Mouse (Mus musculus) embryonic facial prominence, embryonic 15.5 days (tissue): ENCODE results near the gene B3gnt3. TPM values are rescaled to one million over a fixed set of nuclear protein-coding genes. Genes with fewer than 3 reads are reported as not detected.
A peak's percentile ranks its signal among the peaks of the same experiment; 100 is the strongest.
"Not testable (repeated sequence)": the region's sequence is repeated elsewhere in the genome, so short reads cannot be mapped to it uniquely, and the experiment has no call there.

Experiments
- ATAC-seq: fragments of 200-750 bp; cut with Nextera tagmentation; 2 replicates; pipeline ENCODE4 v1.8.0; 2017; ENCODE audit warnings: low read depth, moderate TSS enrichment; ENCODE audit not compliant: insufficient number of reproducible peaks, low FRiP score, low TSS enrichment
- H3K27ac ChIP-seq: fragments of 300-500 bp; sonication (generic); replicated peaks from 2 replicates; pipeline ENCODE4 v1.5.1; 2015; ENCODE audit warnings: mild to moderate bottlenecking, inconsistent platforms
- H3K27me3 ChIP-seq: fragments of 300-500 bp; sonication (generic); 2 replicates; pipeline ENCODE4 v1.6.1; 2015; ENCODE audit warnings: inconsistent platforms
- H3K36me3 ChIP-seq: fragments of 300-500 bp; sonication (generic); 2 replicates; pipeline ENCODE4 v1.6.1; 2015; ENCODE audit warnings: mild to moderate bottlenecking, inconsistent platforms
- H3K4me1 ChIP-seq: fragments of 300-500 bp; sonication (generic); 2 replicates; pipeline ENCODE4 v1.6.1; 2015; ENCODE audit warnings: inconsistent platforms
- H3K4me2 ChIP-seq: fragments of 300-500 bp; sonication (generic); replicated peaks from 2 replicates; pipeline ENCODE4 v1.6.1; 2015; ENCODE audit warnings: mild to moderate bottlenecking, inconsistent platforms
- H3K4me3 ChIP-seq: fragments of 300-500 bp; sonication (generic); replicated peaks from 2 replicates; pipeline ENCODE4 v1.5.1; 2015; ENCODE audit warnings: mild to moderate bottlenecking, inconsistent platforms
- H3K9ac ChIP-seq: fragments of 300-500 bp; sonication (generic); 2 replicates; pipeline ENCODE4 v1.6.1; 2015; ENCODE audit warnings: inconsistent platforms
- H3K9me3 ChIP-seq: fragments of 300-500 bp; sonication (generic); replicated peaks from 2 replicates; pipeline ENCODE4 v1.6.1; 2016; ENCODE audit warnings: inconsistent platforms
- WGBS: fragments of 180-500 bp; shearing (Covaris S2); methylation state at CpG from one replicate; pipeline ENCODE4 v1.1.7; 2015; 5-methylcytosine and 5-hydroxymethylcytosine counted together
- polyA plus RNA-seq: library from polyadenylated mRNA; unstranded; fragments of >200 nt; fragmentation: Nextera tagmentation; extraction: Ambion mirVana; gene quantifications from 2 replicates; pipeline ENCODE4 v1.2.1, GENCODE M21; 2015

B3gnt3 gene
- 1.1 and 1.4 TPM in 2 replicates for polyA plus RNA-seq

DNA sequence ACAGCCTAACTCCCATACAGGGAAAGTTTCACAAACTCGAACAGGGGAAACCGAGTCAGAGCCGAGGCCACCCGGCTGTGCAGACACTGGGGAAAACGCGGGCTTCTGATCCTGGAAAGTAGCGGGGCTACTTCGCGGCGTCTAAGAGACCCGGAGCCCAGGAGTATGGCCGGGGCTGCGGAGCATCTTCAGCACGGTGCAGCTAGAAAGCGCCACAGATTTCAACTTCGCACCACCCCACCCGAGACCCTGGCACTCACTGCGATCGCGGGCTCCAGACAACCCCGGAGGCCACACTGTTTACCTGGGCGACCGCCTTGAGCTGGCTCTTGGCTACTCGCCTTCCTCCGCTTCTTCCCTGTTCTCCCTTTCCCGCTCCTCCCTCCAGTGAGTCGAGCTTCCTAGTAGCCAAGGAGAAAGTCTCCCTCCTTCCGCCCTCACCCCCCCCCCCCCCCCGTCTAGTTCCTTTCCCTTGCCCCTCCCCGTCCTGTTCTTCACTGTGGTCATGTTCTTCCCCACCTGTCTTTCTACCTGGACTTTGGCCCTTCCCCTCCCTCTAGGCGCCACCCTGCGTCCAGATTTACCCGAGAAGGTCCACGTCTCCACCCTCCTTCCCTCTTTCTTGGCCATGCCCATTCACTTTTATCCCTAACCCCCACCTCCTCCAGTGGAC, at the start of gene B3gnt3:
Gene B3gnt3, minus strand, starts transcription at position 376 of the 673 bp plus-strand sequence.
- H3K9ac ChIP-seq = no peak within 1 kb of the TSS

DNA sequence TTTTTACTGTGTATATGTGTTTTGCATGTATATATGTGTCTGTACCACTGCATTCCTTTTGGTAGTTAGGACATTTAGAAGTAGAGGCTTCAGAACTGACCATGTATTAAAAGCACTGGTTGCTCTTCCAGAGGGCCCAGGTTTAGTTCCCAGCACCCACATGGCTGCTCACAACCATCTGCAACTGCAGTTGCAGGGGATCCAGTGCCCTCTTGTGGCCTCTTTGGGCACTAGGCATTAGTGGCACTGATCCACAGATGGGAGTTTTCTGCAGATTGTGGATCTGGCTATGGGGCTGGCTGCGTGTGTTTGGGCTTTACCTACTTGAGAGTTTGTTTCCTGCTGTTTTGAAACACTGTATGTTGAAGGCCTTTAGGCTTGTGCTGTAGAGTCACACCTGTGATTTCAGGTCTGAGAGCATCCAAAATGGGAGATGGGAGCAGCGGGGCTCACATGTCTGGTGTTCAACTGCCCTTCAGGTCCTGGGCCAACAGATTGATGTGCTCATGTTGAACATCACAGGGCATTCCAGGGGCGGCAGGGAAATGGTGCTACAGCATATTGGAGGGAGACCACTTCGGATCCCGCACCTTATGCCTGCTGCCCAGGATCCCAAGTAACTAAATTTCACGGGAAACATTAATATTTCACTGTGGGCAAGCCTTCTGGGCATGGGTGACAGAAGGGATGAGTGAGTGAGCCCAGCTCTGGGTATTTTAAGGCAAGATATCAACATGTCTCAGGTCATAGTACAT, 47.9 kb upstream of the B3gnt3 start:
- H3K9me3 ChIP-seq, H3K4me2 ChIP-seq, H3K27me3 ChIP-seq, H3K36me3 ChIP-seq, H3K27ac ChIP-seq, H3K4me3 ChIP-seq, H3K4me1 ChIP-seq, H3K9ac ChIP-seq, ATAC-seq: not testable (repeated sequence)
- 86% methylated on average over 6 of the region's 6 CpGs for WGBS

More for the DNA sequence above, at the start of gene B3gnt3:
- no peak for ATAC-seq
- Histone ChIP-seq H3K4me3 (peak within 1 kb of the TSS; percentile 27), H3K27ac (no peak within 1 kb of the TSS), H3K4me2 (peak within 1 kb of the TSS; percentile 40), H3K4me1 (peaks cover 8% of the 10 kb centered on the region), H3K36me3 (no peaks in the 10 kb centered on the region), H3K27me3 (peaks cover 73% of the 10 kb centered on the region), H3K9me3 (no peaks in the 10 kb centered on the region)
- 16% methylated on average over 33 of the region's 34 CpGs for WGBS

GRCm38 (mm10) chr8:71747082-71747481, 45.5 kb upstream of the B3gnt3 start:
- not testable (repeated sequence) for H3K4me1 ChIP-seq, H3K4me2 ChIP-seq, H3K27me3 ChIP-seq, H3K9ac ChIP-seq, ATAC-seq, H3K36me3 ChIP-seq, H3K9me3 ChIP-seq, H3K4me3 ChIP-seq, H3K27ac ChIP-seq

GRCm38 (mm10) chr8:71745322-71745721, 43.7 kb upstream of the B3gnt3 start:
- no peak overlapping the region for H3K27ac ChIP-seq
- H3K4me3 ChIP-seq = no peak overlapping the region
- no peak overlapping the region for H3K4me2 ChIP-seq
- H3K27me3 ChIP-seq = no peaks in the 10 kb centered on the region; the same call in 1 of the 2 replicates
- no peaks in the 10 kb centered on the region for H3K36me3 ChIP-seq
- peaks cover 7% of the 10 kb centered on the region; the same call in 1 of the 2 replicates for H3K4me1 ChIP-seq
- no peak overlapping the region for H3K9ac ChIP-seq
- no peaks in the 10 kb centered on the region for H3K9me3 ChIP-seq
- ATAC-seq = no peak
- 84% methylated on average over 1 of the region's 1 CpGs for WGBS

DNA sequence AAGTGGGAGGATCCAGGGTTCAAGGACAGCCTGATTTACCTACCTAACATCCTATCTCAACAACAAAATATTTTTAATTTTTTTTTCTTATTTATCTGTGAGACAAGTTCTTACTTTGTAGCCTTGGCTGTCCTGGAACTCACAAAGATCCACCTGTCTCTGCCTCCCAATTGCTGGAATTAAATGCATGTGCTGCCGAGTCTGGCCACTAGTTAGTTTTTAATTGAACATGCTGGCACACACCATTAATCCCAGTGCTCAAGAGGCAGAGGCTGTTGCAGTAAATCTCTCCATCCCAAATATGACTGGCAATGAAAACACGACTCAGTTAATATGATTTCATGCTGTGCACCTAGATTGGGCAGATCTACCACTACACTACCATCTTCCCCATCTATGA, 41.2 kb upstream of the B3gnt3 start:
- H3K9me3 ChIP-seq = no peaks in the 10 kb centered on the region
- H3K4me1 ChIP-seq = peaks cover 7% of the 10 kb centered on the region; the same call in 1 of the 2 replicates
- ATAC-seq = no peak
- no peak overlapping the region for H3K4me2 ChIP-seq
- H3K27me3 ChIP-seq = no peaks in the 10 kb centered on the region; the same call in 1 of the 2 replicates
- H3K36me3 ChIP-seq = no peaks in the 10 kb centered on the region
- WGBS = 52% methylated on average over 2 of the region's 2 CpGs
- no peak overlapping the region for H3K4me3 ChIP-seq
- no peak overlapping the region for H3K27ac ChIP-seq
- no peak overlapping the region for H3K9ac ChIP-seq

DNA sequence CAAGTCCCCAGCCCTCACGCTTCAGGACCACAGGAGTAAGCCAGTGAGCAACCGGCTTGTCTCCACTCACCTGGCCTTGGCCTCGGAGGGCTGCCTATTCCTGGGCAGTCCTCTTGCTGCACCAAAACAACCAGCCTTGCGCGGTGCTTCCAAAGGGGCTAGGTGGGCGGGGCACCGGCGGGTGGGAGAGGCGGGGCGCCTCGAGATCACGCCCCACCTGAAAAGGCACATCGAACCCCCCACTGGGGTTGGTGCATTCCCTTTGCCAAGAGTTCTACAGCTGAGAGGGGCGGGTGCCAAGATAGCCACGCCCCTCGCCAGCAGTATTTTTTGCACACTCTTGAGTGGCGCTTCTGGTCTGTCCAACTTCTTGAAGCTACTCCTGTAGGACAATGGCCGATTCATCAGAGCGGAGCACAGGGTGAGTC, 40.1 kb upstream of the B3gnt3 start:
- WGBS = 4% methylated on average over 19 of the region's 19 CpGs
- no peak for ATAC-seq
- Histone ChIP-seq H3K27ac (no peak overlapping the region), H3K36me3 (no peaks in the 10 kb centered on the region), H3K9me3 (no peaks in the 10 kb centered on the region), H3K4me3 (peak overlapping the region; percentile 16; the same call in 1 of the 2 replicates), H3K4me2 (peak overlapping the region; percentile 44), H3K9ac (no peak overlapping the region), H3K4me1 (peaks cover 7% of the 10 kb centered on the region; the same call in 1 of the 2 replicates), H3K27me3 (no peaks in the 10 kb centered on the region; the same call in 1 of the 2 replicates)

DNA sequence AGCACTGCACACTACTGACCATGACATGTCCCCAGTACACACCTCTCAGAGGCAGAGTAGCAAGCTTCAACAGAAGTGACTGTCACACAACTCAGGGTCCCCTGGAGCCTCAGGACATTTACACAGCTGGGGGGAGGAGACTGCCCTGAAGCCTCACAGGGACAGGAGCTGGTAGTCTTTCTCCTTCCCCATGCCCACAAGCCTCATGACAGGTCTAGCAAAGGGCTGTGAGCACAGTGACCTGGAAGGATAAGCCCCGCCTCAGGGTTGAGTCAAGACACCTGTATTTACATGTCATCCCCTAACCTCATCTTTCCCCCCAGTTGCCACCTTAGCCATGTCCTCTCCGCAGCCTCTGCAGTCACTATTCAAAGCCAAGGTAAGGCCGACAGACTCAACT, 39.6 kb upstream of the B3gnt3 start:
- Histone ChIP-seq H3K4me1 (peaks cover 7% of the 10 kb centered on the region; the same call in 1 of the 2 replicates), H3K4me2 (peak overlapping the region; percentile 44), H3K27ac (no peak overlapping the region), H3K9me3 (no peaks in the 10 kb centered on the region), H3K36me3 (no peaks in the 10 kb centered on the region), H3K27me3 (no peaks in the 10 kb centered on the region; the same call in 1 of the 2 replicates), H3K9ac (no peak overlapping the region), H3K4me3 (peak overlapping the region; percentile 16; the same call in 1 of the 2 replicates)
- no peak; the same call in 1 of the 2 replicates for ATAC-seq
- 29% methylated on average over 3 of the region's 3 CpGs for WGBS

DNA sequence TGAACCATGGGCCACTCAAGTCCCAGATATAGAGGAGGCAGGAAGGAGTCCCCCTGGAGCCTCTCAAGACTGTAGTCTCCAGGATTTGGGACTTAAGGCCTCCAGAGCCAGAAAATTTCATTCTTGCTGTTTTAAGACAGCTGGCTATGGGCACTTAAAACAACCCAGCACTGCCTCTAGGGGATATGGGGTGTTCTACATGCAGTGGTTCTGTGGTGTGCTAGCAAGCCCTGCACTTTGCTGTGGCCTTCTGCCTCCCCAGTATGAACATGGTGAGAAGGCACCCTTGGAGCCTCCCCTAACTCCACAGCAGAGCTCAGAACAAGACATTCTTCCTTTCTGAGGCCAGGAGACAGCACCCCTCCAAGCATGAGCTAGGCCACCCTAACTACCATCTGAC, 36.7 kb upstream of the B3gnt3 start:
- H3K27ac ChIP-seq, H3K27me3 ChIP-seq, H3K4me2 ChIP-seq, H3K36me3 ChIP-seq, H3K9ac ChIP-seq, ATAC-seq, H3K9me3 ChIP-seq, H3K4me1 ChIP-seq, H3K4me3 ChIP-seq: not testable (repeated sequence)

DNA sequence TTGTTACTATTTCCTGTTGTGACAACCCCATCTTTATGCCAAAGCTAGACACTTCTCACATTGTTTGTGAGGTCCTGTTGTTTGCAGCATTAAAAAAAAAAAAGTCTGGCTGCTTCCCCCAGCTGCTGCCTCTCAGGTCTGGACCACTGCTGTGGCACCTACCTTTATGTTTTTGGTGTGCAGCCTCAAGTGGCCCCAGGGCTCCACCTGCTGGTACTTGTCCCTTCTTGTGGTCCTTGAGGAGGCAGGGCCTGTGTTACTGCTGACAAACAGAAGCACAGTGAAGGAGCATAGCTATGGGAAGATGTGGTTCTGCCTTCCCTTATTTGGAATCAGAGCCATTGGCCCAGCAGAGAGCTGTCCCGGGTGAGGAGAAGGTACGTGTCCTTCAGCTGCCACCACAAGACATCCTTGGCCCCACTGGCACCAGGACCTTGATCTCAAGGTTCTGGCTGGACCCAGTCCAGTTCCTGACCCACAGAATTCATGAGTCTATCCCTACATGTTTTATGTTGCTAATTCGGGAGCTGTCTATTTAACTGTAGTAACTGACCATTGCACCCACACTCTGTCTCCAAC, 30.2 kb upstream of the B3gnt3 start:
- 53% methylated on average over 3 of the region's 3 CpGs for WGBS
- Histone ChIP-seq H3K27ac (no peak overlapping the region), H3K4me3 (no peak overlapping the region), H3K4me1 (peaks cover 10% of the 10 kb centered on the region; the same call in 1 of the 2 replicates), H3K4me2 (no peak overlapping the region), H3K9me3 (no peaks in the 10 kb centered on the region), H3K36me3 (no peaks in the 10 kb centered on the region), H3K27me3 (peaks cover 11% of the 10 kb centered on the region; the same call in 1 of the 2 replicates), H3K9ac (no peak overlapping the region)
- ATAC-seq = no peak

DNA sequence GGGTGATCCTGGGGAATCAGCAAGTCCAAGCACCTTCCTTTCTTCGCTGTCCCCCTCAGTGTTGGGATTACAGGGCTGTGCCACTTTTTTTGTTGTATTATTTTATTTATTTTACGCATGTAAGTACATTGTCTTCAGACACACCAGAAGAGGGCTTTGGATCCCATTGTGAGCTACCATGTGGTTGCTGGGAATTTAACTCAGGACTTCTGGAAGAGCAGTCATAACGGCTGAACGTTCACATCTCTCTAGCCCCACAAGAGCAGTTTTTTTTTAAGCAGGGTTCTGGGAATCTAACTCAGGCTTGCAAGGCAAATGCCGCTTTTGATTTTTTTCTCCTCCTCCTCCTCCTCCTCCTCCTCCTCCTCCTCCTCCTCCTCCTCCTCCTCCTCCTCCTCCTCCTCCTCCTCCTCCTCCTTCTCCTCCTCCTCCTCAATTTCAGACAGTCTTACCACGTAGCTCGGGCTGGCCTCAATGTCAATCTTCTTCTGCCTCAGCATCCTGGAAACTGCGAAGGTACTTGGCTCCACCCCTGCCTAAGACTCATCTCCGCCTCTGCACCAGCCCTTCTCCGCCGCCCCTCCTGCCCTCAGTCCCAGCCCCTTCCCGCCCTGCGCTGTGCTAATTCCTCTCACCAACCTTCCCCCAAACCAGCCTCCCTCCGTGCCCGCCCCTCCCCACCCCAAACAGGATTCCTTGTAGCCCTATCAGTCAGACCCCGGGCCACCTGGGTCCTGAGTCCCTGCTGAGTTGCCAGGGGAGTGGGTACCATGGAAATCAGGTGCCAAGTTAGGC, 27.4 kb upstream of the B3gnt3 start:
- H3K4me2 ChIP-seq = peak overlapping the region; percentile 54
- H3K36me3 ChIP-seq = no peaks in the 10 kb centered on the region
- no peak for ATAC-seq
- H3K4me3 ChIP-seq = peak overlapping the region; percentile 31
- 2% methylated on average over 15 of the region's 16 CpGs for WGBS
- H3K9me3 ChIP-seq = no peaks in the 10 kb centered on the region
- H3K4me1 ChIP-seq = peaks cover 19% of the 10 kb centered on the region
- H3K27ac ChIP-seq = no peak overlapping the region
- no peak overlapping the region for H3K9ac ChIP-seq
- peaks cover 32% of the 10 kb centered on the region for H3K27me3 ChIP-seq
